Mouse (Mus musculus) neural tube, embryonic 12.5 days (tissue): Measurements from ENCODE around the gene Rgl1. TPM values are rescaled to one million over a fixed set of nuclear protein-coding genes. Genes with fewer than 3 reads are reported as not detected.

Experiments
- ATAC-seq: fragments of 200-750 bp; cut with Nextera tagmentation; 2 replicates; pipeline ENCODE4 v1.8.0; 2017; ENCODE audit warnings: low read depth, mild to moderate bottlenecking, moderate TSS enrichment, moderate library complexity; ENCODE audit not compliant: low FRiP score
- H3K27ac ChIP-seq: fragments of 300-500 bp; sonication (generic); 2 replicates; pipeline ENCODE4 v1.5.1; 2016
- H3K27me3 ChIP-seq: fragments of 300-500 bp; sonication (generic); replicated peaks from 2 replicates; pipeline ENCODE4 v1.6.1; 2016; ENCODE audit warnings: mild to moderate bottlenecking
- H3K36me3 ChIP-seq: fragments of 300-500 bp; sonication (generic); 2 replicates; pipeline ENCODE4 v1.6.1; 2016; ENCODE audit warnings: mild to moderate bottlenecking
- H3K4me1 ChIP-seq: fragments of 300-500 bp; sonication (generic); 2 replicates; pipeline ENCODE4 v1.6.1; 2016
- H3K4me2 ChIP-seq: fragments of 300-500 bp; sonication (generic); replicated peaks from 2 replicates; pipeline ENCODE4 v1.6.1; 2016; ENCODE audit warnings: mild to moderate bottlenecking
- H3K4me3 ChIP-seq: fragments of 300-500 bp; sonication (generic); 2 replicates; pipeline ENCODE4 v1.5.1; 2016
- H3K9ac ChIP-seq: fragments of 300-500 bp; sonication (generic); 2 replicates; pipeline ENCODE4 v1.6.1; 2016; ENCODE audit warnings: mild to moderate bottlenecking
- H3K9me3 ChIP-seq: fragments of 300-500 bp; sonication (generic); 2 replicates; pipeline ENCODE4 v1.6.1; 2016; ENCODE audit warnings: mild to moderate bottlenecking
- WGBS: fragments of 180-500 bp; shearing (Covaris S2); methylation state at CpG from one replicate; pipeline ENCODE4 v1.1.7; 2016; 5-methylcytosine and 5-hydroxymethylcytosine counted together
- polyA plus RNA-seq: library from polyadenylated mRNA; unstranded; fragments of >200 nt; fragmentation: Nextera tagmentation; extraction: Ambion mirVana; gene quantifications from 2 replicates; pipeline ENCODE4 v1.2.1, GENCODE M21; 2016

The Rgl1 gene
- 22.7 and 24.8 TPM in 2 replicates for polyA plus RNA-seq

DNA sequence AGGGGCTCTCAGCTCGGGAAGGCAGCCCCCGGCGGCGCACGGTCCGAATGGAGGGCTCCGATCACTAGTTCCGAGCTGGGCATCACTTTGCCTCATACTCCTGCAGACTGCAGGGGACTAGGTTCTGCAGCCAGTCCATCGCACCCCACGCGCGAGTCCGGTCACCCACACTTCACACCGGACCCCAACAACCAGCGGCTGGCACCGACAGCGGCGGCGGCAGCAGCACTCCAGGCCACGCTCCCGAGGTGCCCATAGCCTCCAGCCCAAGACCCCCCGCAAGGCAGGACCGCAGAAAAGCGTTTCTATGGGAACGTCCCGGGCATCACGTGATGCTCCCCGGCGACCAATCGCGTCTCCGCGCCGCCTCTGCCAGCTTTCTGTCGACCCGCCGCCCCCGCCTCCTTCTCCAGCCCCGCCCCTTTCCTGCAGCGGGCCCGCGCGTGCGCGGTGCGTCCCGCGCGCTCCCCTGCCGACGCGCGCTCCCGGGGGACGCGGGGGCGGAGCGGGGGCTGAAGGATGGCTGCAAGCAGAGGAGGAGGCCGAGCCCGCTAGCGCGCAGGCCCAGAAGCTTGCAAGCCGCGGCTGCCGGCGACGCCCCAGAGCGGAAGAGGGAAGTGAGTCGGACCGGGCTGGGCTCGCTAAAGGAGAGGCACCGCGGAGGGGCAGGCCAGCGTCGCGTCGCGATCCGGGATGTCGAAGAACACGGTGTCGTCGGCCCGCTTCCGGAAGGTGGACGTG, at the start of gene Rgl1, which contains the start of gene Arpc5:
Gene Rgl1 (minus strand): TSS at position 320 of the 741 bp plus-strand sequence.
Gene Arpc5 (plus strand): TSS at position 511 of the 741 bp plus-strand sequence.
- Histone ChIP-seq H3K4me1 (peaks cover 6% of the 10 kb centered on the region), H3K4me3 (peak within 1 kb of the TSS; percentile 95), H3K27me3 (no peaks in the 10 kb centered on the region), H3K36me3 (peaks cover 7% of the 10 kb centered on the region), H3K4me2 (peak within 1 kb of the TSS; percentile 93), H3K9ac (peak within 1 kb of the TSS; percentile 93), H3K9me3 (no peaks in the 10 kb centered on the region), H3K27ac (peak within 1 kb of the TSS; percentile 79)
- WGBS: under 1% methylated on average over 85 of the region's 86 CpGs
- peak; percentile 96 for ATAC-seq

DNA sequence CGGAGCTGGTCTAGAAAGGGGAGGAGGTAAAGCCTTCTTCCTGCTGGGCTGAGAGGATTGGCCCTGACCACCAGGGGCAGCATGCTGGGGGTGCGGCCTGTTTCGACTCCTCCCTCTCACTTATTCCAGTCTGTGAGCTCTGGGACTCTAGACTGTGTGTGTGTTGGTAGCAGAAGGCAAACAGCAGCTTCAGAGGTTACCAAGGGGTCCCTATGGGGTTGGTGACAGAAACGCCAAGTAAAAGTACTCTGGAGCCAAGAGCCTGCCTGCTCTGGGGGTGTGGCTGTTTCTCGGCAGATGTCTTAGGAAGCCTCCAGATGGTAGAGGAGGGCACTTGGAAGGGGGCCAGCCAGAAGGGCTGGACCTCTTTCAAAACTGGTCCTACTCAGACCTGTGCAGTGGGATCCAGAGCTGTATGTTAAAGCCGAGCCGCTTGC, 49.1 kb upstream of the Rgl1 start:
- Histone ChIP-seq H3K4me2 (no peak overlapping the region), H3K27ac (no peak overlapping the region), H3K36me3 (no peaks in the 10 kb centered on the region), H3K9ac (no peak overlapping the region), H3K27me3 (no peaks in the 10 kb centered on the region), H3K4me1 (peaks cover 37% of the 10 kb centered on the region), H3K9me3 (no peaks in the 10 kb centered on the region), H3K4me3 (no peak overlapping the region)
- peak; percentile 73 for ATAC-seq
- 30% methylated on average over 7 of the region's 7 CpGs for WGBS

DNA sequence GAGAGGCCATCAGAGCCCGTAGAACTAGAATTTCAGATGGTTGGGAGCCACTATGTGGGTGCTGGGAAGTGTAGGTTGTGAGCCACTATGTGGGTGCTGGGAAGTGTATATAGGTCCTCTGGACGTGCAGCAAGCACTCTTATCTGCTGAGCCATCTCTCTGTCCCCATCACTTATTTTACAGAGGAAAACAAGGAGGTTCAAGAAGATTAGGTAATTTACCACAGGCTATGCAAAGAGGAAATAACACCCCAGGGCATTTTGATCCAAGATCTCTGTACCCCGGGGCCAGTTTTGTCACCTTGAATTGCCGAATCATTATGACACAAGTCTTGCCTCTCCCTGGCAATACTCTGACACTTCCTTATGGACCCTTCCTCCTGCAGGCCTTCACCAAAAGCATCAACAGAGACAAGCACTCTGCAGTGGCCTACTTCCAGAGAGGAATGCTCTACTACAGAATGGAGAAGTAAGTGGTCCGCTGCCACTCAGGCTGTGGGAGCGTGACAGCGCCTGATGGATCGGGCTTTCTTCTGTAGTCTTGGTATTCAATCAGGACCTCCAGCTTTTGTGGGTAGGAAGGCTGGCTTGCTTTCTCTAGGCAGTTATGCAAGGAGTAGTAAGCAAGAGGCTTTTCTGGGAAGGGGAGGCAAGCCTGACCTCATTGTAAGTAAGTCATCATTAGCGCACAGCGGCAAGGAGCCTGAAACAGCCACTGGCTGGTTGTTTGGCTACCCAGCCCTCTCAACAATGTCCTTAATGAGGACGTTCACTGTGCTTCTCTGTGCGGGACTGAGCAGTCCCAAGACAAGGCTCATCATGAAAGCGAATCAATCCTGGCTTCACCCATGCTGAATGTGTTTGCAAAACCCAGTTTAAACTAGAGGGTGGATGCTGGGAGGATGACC, 44.6 kb upstream of the Rgl1 start:
- ATAC-seq: no peak

DNA sequence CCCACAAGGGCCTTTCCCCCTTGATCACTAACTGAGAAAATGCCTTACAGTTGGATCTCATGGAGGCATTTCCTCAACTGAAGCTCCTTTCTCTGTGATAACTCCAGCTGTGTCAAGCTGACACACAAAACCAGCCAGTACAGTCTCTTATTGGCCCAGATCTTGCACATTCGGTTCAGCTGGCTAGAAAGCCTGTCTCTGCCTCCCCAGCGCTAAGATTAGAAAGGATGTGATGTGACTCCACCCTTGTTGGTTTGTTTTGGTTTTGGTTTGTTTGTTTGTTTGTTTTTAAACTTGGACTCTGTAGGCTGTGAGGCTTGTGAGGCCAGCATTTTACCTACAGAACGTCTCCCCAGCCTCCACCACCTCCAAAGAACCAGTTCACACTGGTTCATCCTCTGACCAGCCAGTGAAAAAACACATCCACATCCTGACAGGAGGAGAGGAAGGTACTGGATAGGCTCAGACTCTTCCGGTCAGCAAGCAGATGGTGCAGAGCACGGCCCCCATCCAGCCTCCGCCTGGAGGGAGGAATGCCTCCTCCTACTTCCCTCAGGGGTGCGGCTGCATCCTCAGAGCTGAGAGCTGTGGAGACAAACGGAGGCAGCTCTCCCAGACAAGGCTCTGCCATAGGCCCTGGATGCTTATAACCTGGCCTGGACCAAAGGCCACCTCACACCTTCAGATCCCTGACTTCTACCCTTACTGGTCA, 43.5 kb upstream of the Rgl1 start:
- peak overlapping the region; percentile 26; the same call in 1 of the 2 replicates for H3K9ac ChIP-seq
- no peak overlapping the region for H3K27ac ChIP-seq
- 0 out of 2 replicates have a peak, but pooled peaks have one; percentile 18 for ATAC-seq
- H3K4me2 ChIP-seq: no peak overlapping the region
- no peaks in the 10 kb centered on the region for H3K27me3 ChIP-seq
- peaks cover 6% of the 10 kb centered on the region; the same call in 1 of the 2 replicates for H3K4me1 ChIP-seq
- no peaks in the 10 kb centered on the region for H3K9me3 ChIP-seq
- H3K4me3 ChIP-seq: no peak overlapping the region
- H3K36me3 ChIP-seq: no peaks in the 10 kb centered on the region
- whole genome bisulfite sequencing: 38% methylated on average over 8 of the region's 8 CpGs

More for the DNA sequence above, 44.6 kb upstream of the Rgl1 start:
- H3K9me3 ChIP-seq: no peaks in the 10 kb centered on the region
- 65% methylated on average over 13 of the region's 13 CpGs for WGBS
- H3K4me3 ChIP-seq: no peak overlapping the region
- no peaks in the 10 kb centered on the region for H3K36me3 ChIP-seq
- peaks cover 17% of the 10 kb centered on the region for H3K4me1 ChIP-seq
- H3K9ac ChIP-seq: no peak overlapping the region
- H3K4me2 ChIP-seq: no peak overlapping the region
- H3K27ac ChIP-seq: no peak overlapping the region
- H3K27me3 ChIP-seq: no peaks in the 10 kb centered on the region

DNA sequence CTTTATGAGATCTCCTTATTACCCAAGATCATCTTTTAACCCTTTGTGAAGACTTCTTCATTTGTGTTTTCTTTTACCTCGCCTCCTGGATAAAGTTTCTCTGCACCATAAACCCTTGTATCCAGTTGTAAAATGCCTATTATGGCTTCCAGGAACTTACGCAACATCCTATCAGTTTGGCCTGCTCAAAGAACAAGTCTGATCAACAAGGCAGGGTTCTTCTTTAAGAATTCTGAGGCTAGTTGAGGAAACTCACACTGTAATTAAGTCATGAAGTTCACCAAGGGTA, 42.2 kb upstream of the Rgl1 start:
- Histone ChIP-seq H3K27me3 (no peaks in the 10 kb centered on the region), H3K27ac (no peak overlapping the region), H3K4me2 (no peak overlapping the region), H3K36me3 (no peaks in the 10 kb centered on the region), H3K9me3 (no peaks in the 10 kb centered on the region), H3K9ac (no peak overlapping the region), H3K4me3 (no peak overlapping the region), H3K4me1 (peaks cover 6% of the 10 kb centered on the region; the same call in 1 of the 2 replicates)
- no peak for ATAC-seq
- WGBS: 75% methylated on average over 2 of the region's 2 CpGs

DNA sequence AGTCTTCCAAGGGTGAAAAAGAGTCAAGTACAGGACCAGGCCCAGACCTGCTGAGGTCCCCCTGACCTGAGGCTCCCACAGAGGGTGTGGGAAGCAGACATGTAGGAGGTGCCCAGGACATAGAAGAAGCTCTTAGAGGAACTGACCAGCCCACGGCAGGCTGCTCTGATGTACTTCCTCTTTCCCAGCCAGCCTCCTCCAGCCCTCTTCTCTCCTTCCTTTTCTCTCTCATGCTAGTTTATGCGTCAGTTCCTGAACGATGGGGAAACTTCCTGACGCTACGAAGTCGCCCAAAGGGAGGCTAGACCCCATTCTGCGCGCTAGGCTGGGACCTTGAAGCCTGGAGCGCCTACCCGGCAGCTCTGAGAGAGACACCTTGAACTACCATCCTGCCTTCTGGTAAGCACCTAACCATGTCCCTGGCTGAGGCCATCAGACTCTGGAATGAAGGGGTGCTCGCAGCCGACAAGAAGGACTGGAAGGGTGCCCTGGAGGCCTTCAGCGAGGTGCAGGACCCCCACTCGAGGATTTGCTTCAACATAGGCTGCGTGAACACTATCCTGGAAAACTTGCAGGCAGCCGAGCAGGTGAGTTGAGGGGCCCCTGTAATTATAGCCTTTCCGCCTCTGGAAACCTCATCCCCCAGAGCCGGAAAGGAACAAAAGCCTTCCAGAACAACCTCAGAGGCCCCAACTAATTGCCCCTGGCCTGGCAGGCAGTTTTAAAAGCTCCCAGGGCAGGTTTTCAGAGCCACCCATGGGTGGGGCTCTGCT, 41.7 kb upstream of the Rgl1 start:
- no peak for ATAC-seq
- no peak overlapping the region for H3K27ac ChIP-seq
- WGBS: 66% methylated on average over 18 of the region's 18 CpGs

DNA sequence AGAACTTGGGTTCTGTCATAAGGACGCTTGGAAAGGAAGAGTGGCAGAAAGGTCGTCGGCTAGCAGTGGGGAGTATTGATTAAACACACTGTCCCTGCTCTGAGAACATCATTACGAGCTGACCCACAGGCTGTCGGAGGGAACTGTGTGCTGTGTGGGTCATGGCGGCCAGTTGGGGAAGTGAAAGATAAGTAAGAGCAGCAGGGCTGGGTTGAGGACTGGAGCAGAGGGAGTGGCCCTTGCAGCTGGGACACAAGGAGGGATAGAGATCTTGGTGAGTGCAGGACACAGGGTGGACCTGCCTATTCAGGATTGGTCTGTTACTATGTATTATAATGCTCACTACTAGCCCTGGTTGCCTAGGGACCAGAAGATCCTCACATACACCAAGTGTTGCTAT, 38.8 kb upstream of the Rgl1 start:
- Histone ChIP-seq H3K4me3 (no peak overlapping the region), H3K4me2 (no peak overlapping the region), H3K4me1 (peaks cover 3% of the 10 kb centered on the region; the same call in 1 of the 2 replicates), H3K36me3 (no peaks in the 10 kb centered on the region), H3K27ac (no peak overlapping the region), H3K9ac (no peak overlapping the region), H3K27me3 (no peaks in the 10 kb centered on the region), H3K9me3 (no peaks in the 10 kb centered on the region)
- ATAC-seq: no peak
- 84% methylated on average over 6 of the region's 6 CpGs for WGBS

More for the DNA sequence above, 41.7 kb upstream of the Rgl1 start:
- H3K9me3 ChIP-seq: no peaks in the 10 kb centered on the region
- H3K36me3 ChIP-seq: no peaks in the 10 kb centered on the region
- H3K4me2 ChIP-seq: no peak overlapping the region
- no peaks in the 10 kb centered on the region for H3K27me3 ChIP-seq
- peaks cover 6% of the 10 kb centered on the region; the same call in 1 of the 2 replicates for H3K4me1 ChIP-seq
- H3K9ac ChIP-seq: no peak overlapping the region
- no peak overlapping the region for H3K4me3 ChIP-seq

DNA sequence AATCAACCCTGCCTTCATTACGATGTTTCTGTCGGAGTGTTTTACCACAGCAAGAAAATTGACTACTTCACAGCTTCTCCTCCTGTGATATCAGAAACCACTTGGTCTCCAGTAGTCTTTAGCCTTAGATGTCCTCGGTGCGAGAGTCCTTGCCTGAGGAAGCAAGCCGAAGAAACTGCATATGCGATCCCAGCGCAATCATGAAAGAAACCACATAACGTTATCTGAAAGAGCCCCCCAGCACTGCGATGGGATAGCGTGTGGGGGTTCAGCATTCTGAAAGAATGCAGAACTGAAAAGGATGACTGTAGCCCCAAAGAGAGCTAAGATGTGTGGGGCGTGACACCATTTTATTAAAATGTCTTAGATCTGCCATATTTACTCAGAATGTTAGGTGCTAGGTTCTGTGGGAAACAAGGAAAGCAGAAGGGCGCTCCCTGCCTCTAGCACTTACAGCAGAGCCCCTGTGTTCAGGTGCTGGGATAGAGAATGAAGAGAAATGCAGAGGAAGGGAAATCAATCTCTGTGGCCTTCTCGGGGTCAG, 34.6 kb upstream of the Rgl1 start:
- Histone ChIP-seq H3K27ac (no peak overlapping the region), H3K4me1 (peaks cover 6% of the 10 kb centered on the region; the same call in 1 of the 2 replicates), H3K27me3 (no peaks in the 10 kb centered on the region), H3K4me3 (no peak overlapping the region), H3K4me2 (no peak overlapping the region), H3K36me3 (no peaks in the 10 kb centered on the region), H3K9ac (no peak overlapping the region), H3K9me3 (no peaks in the 10 kb centered on the region)
- 79% methylated on average over 13 of the region's 13 CpGs for WGBS
- ATAC-seq: no peak

DNA sequence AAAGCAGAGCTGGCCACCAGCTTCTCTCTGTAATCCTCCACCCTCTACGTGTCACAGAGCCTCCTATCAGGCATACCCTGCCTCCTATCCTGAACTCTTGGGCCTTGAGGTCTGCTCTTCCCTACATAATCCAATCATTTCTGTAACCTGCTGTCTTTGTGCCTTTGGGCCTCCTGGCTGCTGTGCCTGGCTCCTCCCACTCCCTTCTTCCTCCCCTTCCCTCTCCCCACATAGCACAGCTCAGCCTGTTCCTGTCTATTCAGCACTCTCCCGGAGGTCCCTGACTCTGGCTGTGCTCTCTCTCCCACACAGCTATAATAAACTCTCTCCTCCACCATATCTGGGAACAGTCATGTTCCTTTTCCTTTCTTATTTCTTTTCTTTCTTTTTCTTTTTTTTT, 33.7 kb upstream of the Rgl1 start, which contains the start of gene Ncf2:
Gene Ncf2 (plus strand): TSS at position 298 of the 400 bp plus-strand sequence.
- Histone ChIP-seq H3K27me3 (no peaks in the 10 kb centered on the region), H3K9me3 (no peaks in the 10 kb centered on the region), H3K4me1 (peaks cover 6% of the 10 kb centered on the region; the same call in 1 of the 2 replicates), H3K36me3 (no peaks in the 10 kb centered on the region), H3K4me2 (no peak within 1 kb of the TSS), H3K4me3 (no peak within 1 kb of the TSS), H3K27ac (no peak within 1 kb of the TSS), H3K9ac (no peak within 1 kb of the TSS)
- peak; percentile 82 for ATAC-seq
- WGBS: 15% methylated on average over 2 of the region's 2 CpGs

DNA sequence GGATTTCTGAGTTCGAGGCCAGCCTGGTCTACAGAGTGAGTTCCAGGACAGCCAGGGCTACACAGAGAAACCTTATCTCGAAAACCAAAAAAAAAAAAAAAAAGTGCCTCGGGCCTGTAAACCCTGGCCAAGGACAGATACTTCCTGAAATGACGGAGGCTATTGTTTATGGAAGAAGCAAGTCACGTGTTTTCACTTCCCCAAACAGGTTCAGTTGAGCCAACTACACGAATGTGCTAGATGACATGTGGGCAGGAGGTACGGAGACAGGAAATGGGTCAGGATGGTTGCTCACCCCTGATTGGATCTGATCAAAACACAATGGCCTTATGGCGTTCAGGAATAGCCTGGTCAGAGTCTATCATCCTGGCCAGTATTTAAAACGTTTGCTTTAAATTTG, 32.0 kb upstream of the Rgl1 start:
- no peak overlapping the region for H3K4me2 ChIP-seq
- no peak overlapping the region for H3K9ac ChIP-seq
- 82% methylated on average over 9 of the region's 9 CpGs for WGBS
- peaks cover 15% of the 10 kb centered on the region for H3K4me1 ChIP-seq
- no peak overlapping the region for H3K4me3 ChIP-seq
- no peaks in the 10 kb centered on the region for H3K9me3 ChIP-seq
- H3K27me3 ChIP-seq: no peaks in the 10 kb centered on the region
- ATAC-seq: no peak
- no peak overlapping the region for H3K27ac ChIP-seq
- no peaks in the 10 kb centered on the region for H3K36me3 ChIP-seq

DNA sequence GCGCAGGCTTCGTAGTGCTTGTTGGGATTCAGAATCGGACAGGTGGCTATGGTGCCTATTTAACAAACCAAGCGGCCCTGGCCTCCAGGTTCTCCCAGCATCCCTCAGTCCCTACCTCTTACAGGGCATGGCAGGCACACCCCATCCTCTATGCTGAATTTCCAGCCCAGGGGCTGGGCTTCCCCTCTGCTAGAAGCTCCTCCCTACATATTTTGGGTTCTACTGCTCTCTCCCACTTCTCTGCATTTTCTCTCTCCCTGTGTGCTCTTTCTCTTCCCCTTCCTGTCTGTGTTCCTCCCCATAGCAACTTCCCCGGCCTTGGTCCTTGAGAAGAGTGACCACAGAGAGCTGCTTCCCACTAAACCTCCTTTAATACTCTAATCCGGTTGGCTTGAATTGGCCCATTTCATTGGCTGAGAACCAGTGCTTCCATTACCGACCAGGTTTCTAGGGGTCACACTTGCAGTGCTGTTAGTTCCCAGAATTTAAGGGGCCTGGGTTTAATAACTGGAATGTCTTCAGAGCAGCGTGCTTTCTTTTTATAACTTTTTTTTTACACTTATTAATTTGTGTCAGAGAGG, 30.6 kb upstream of the Rgl1 start:
- WGBS: 90% methylated on average over 8 of the region's 8 CpGs
- Histone ChIP-seq H3K36me3 (no peaks in the 10 kb centered on the region), H3K9me3 (no peaks in the 10 kb centered on the region), H3K4me2 (no peak overlapping the region), H3K27ac (no peak overlapping the region), H3K27me3 (no peaks in the 10 kb centered on the region), H3K4me1 (peaks cover 24% of the 10 kb centered on the region), H3K9ac (no peak overlapping the region), H3K4me3 (no peak overlapping the region)
- no peak for ATAC-seq
